Mouse (Mus musculus) kidney, postnatal 10 days (tissue): ENCODE results near the gene Ccndbp1.
"Not testable (repeated sequence)": the region's sequence is repeated elsewhere in the genome, so short reads cannot be mapped to it uniquely, and the experiment has no call there.

ENCODE experiments used
- DNase-seq: peaks from one replicate; pipeline ENCODE4 v3.0.0; 2021; ENCODE audit warnings: mixed read lengths

The Ccndbp1 gene

DNA sequence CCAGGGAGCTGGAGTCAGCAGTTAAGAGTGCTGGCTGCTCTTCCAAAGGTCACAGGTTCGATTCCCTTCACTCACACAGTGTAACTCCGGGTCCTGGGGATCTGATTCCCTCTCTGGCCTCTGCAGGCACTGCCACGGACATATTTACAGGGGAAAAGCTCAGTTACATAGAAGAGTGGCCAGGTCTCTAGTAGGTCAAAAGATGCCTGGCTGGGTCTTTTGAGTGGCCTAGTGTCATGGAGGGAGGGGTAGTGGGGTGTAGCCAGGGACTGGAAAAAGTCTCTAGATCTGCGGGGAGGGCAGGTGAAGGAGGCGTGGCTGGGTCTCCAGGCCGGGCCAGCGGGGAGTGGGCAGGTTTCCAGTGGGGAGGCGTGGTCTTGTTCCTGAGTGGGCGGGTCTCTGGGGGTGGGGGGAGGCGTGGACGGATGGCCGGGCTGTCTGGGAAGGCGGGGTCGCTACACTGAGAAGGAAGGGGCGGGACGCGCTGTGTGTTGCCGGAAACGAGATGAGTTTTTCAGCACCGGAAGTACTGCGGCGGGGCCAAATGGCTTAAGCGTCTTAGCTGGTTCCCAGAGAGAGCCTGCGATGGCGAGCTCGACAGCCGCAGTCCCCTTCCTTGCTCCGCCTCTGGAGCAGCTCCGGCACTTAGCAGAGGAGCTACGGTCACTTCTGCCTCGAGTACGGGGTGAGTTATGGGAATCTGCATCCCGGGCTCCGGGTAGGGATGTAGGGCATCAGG is at the start of gene Ccndbp1:
TSS of gene Ccndbp1 (plus strand) at position 479 of the 739 bp plus-strand sequence.
- peak; percentile 97 for DNase-seq

GRCm38 (mm10) chr2:120959363-120959762 is 48.8 kb upstream of the Ccndbp1 start:
- no peak for DNase-seq

DNA sequence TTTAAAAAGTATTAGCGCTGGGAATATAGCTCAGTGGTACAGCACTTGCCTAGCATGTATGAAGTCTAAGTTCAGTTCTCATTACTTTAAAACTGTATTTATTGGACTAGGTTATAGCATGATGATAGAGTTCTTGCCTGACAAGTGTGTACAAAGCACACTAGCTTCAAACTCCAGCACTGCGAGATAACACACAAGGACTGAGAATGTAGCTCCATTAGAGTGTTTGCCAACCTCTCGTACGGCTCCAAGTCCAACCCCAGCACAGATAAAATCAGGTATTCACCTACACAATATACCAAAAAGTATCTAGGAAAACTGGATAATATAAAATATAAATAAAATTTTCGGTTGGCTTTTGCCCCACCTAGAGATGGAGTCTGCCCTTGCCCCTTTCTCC is 48.4 kb upstream of the Ccndbp1 start:
- DNase-seq: no peak

DNA sequence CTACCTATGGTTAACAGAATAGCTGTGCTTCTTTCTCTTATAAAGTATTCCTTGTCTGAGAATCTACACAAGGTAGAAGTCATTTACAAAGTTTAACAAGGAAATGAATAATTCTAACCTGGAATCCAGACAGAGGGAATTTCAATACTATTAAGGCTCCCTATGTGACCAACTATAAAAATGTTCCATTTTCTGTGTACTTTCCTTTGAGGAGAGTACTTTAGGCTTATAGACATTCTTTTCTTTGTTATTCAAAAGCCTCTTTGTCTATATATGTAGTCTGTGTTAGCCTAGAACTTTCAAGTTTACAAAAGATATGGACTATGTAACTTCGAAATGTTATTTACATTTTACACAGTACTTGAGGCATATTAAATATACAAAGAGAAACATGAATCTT is 47.9 kb upstream of the Ccndbp1 start:
- no peak for DNase-seq

GRCm38 (mm10) chr2:120963110-120963509 is 45.1 kb upstream of the Ccndbp1 start:
- DNase-seq: no peak

DNA sequence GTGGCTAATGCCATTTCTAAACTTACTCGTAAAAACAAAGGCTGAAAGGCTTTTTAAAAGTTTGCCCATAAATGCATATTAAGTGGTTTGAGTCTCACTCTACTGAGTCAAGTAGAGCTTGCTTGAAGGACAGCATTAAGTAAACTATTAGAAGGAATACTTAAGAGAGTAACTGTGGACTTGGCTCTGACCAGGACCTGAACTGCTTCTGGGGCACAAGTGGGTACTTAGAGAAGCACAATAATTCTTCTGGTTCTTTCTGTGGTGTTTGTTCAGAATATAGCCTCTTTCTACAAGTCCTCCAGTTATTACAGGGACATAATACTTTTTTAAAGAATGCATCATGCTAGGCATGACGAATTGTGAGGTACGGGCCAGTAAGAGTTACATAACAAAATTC is 42.7 kb upstream of the Ccndbp1 start:
- no peak for DNase-seq

DNA sequence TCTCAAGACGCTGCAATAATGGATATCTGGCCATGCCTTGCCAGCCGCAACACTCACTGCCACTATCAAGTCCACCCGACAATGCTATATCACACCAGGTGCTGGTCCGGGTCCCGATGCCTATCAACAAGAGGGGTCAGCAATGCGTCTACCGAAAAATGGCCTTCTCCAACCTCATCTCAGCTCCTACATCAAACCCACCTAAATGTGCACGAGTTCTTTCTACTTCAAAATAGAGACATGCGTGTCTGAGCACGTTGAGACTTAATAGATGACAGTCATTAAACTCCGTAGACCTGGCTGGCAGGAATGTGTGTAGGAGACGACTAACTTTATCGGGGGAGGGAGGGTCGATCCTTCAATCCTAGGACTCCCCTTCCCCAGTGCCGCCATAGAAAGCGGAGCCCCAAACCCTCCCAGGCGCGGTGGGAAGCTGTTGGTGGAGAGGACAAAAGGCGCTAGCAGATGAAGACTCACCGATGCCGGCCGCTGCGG is 38.1 kb upstream of the Ccndbp1 start:
- peak; percentile 18 for DNase-seq

DNA sequence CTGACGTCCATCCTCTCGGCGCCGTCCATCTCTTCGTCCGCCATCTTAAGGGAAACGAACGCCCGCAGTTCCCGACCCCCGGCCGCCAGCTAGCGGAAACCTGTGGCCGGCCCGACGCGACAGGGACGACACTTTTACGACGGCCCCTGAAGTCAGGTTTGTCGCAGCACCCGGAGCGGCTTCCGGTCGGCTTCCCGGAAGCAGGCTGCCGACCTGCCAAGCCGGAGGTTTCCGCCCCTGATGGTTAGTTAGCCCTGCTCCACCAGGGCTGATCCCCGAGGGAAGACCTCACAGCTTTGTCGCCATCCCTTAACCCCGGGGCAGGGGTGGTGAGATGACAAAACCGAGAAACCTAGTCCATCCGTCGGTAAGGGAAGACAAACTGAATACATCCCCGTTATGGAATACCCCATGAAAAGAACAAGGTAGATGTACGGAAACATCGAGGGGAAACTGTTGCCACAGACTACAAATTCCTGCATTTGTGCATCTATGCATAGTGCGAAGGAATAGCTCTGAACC is 37.6 kb upstream of the Ccndbp1 start, which contains the start of gene Ubr1:
TSS of gene Ubr1 (minus strand) at position 157 of the 522 bp plus-strand sequence.
- peak; percentile 92 for DNase-seq

DNA sequence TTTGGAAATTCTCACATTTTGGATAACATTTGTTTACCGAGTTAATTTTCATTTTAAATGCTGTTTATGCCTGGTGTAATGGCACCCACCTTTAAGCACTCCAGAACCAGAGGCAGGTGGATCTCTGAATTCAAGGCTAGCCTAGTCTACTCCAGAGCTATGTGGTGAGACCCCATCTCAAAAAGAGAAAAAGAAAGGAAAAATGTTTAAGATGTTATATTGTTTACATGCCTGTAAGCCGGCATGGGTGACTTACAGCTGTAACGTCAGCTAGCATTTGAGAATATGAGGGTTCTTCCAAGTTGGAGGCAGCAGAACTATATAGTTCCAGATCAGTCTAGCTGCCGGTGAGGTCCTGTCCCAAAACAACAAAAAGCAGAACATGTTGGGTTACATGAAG is 36.4 kb upstream of the Ccndbp1 start:
- DNase-seq: no peak

- DNase-seq: not testable (repeated sequence)
Measured at GRCm38 (mm10) chr2:120972257-120972656, 35.9 kb upstream of the Ccndbp1 start.

- DNase-seq: peak; percentile 26
Measured at GRCm38 (mm10) chr2:120972964-120973363, 35.2 kb upstream of the Ccndbp1 start.

DNA sequence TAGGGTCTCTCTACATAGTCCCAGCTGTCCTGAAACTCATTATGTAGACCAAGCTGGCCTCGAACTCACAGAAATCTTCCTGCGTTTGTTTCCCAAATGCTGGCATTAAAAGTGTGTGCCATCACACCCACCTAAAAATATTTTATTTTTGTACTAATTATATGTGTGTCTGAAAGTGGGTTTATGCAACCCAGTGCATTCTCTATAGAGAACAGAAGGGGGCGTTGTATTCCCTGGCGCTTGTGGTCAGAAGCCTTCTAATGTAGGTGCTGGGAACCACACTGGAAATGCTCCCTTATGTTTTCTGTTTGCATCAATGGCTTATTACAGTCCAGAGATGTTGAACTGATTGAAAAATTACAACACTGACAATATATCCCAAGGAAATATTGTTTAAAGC is 31.9 kb upstream of the Ccndbp1 start:
- DNase-seq: no peak

DNA sequence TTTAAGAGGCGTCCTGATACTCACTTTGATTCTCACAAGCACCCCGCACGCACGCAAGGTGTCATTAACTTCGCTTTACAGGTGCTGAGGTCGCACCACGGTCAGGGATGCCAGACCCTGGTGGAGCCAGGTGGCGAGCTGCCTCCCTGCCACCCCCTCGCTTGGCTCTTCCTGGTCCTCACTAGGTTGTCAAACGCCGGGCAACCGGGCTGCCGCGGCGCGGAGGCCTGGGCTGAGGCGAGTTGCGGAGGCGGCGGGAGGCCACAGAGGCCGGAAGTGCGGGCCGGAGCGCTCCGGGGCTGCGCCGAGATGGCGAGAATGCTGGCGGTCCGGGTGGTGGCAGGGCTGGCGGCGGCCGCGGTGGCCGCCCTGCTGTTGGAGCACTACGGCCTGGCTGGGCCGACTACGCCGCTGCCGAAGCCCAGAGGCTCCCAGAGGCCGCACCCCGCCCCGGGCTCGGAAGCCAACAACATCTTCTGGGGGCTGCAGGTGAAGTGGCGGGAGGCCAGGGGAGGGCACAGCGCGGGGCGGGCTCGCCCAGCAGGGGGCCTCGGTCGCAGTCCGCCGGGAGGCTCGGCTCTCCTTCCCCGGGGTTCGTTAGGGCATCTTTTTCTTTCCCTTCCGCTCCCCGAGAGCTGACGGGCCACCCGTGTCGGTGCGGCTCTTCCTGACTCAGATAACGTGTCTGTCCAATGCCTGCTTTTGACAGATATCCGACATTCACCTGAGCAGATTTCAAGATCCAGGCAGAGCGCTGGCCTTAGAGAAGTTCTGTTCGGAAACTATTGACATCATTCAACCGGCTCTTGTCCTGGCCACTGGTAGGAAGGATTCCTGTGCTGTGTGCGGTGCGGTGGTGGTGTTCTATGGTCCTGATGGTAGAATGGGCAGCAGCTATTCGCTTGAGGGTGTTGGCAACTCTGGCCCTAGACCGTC is 30.9 kb upstream of the Ccndbp1 start, which contains the start of gene Tmem62:
TSS of gene Tmem62 (plus strand) at position 28 of the 936 bp plus-strand sequence.
- peak; percentile 79 for DNase-seq

- no peak for DNase-seq
Measured at GRCm38 (mm10) chr2:120977926-120978692, 30.1 kb upstream of the Ccndbp1 start.

DNA sequence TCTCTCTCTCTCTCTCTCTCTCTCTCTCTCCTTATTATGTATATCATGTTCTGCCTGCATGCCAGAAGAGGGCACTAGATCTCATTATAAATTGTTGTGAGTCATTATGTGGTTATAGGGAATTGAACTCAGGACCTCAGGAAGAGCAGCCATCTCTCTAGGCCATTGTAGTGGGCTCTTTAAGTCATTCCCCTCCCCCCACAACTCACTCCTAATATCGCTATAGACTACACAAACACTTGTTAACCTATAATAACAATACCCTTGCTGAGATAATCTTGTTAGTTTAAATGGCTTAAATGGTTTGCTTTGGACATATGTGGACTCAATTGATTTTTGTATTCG is 29.5 kb upstream of the Ccndbp1 start:
- DNase-seq: no peak

DNA sequence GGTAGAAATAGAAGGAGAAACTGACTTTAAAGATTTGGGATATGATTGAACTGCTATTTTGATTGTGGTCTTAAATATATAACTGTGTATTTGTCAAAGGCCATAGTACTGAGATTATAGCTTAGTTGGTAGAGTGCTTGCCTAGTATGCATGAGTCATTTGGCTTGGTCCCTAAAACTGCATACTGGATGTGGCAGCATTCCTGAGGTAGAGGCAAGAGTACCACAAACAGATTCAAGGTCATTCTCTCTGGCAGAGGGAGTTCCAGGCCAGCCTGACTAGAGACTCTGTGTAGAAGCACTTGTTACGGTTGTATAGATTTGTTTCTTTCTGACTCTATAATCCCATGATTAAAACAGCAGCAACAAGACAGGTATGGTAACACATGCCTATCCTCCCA is 28.4 kb upstream of the Ccndbp1 start:
- no peak for DNase-seq

- no peak for DNase-seq
Measured at GRCm38 (mm10) chr2:120980861-120981260, 27.3 kb upstream of the Ccndbp1 start.

DNA sequence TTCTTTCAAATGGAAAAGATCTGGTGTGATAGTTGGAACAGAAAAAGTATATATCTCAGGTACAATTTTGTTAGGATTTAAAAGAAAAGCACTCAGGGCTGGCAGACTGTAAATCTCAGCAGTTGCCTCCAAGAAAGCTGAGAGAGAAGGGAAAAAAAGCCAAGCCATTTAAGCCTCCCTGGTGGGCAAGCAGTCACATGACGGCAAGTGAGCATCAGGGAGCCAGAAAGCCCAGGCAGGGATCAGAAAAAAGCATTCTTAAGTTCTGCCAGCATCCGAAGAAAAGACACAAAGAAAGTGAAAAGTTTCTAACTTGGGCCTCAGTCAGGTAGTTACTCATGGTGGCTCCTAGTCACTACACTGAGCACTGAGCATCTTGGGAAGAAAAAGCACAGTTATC is 24.6 kb upstream of the Ccndbp1 start:
- DNase-seq: no peak

GRCm38 (mm10) chr2:120985241-120985640 is 23.0 kb upstream of the Ccndbp1 start:
- DNase-seq: no peak

DNA sequence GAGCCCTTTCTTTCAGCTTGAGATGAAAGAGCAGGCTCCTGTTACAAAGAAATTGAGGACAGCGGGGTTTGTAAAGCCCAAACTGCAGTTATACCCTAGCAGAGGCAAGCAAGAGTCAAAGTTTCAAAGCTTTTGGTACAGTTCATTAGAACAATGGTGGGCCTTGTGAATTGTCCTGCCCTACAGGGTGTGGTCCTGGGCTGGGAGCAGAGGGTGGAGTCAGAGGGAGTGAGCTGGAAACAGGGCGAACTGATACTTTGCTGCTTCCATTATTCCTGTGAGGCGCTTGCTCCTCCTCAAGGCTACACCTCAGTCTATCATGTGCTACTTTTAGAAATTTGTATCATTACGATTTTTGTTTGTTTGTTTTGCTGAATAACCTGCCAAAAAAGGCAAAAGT is 17.0 kb upstream of the Ccndbp1 start:
- DNase-seq: no peak

DNA sequence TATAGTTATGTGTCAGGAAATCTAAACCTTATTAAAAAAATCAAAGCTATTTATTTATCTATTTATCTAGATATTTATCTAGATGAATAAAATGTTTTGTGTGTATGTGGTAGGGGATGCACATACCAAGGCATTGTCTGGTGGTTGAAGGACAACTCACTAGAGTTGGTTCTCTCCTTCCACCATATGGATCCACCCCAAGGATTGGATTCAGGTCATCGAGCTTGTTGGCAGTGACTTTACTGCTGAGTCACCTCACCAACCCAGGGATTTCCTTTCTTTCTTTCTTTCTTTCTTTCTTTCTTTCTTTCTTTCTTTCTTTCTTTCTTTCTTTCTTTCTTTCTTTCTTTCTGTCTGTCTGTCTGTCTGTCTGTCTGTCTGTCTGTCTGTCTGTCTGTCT is 11.6 kb upstream of the Ccndbp1 start:
- DNase-seq: not testable (repeated sequence)

DNA sequence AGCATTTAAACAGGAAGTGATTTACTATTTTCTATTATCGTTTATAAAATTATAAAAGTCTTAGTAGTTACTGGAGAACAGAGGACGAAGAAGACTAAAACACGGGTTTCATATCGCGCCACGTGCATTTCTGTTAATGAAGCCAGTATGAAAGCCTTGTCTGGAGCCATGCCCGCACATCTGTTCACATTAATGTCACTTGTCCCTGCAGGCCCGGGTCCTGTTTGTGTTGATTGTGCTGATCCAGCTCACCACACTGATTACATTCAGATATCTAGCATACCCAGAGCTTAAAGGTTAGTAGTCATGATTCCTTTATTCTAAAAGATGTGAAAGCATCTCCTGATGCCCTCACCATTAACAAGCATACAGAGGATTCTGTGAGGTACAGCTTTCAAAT is 9.3 kb upstream of the Ccndbp1 start:
- no peak for DNase-seq

DNA sequence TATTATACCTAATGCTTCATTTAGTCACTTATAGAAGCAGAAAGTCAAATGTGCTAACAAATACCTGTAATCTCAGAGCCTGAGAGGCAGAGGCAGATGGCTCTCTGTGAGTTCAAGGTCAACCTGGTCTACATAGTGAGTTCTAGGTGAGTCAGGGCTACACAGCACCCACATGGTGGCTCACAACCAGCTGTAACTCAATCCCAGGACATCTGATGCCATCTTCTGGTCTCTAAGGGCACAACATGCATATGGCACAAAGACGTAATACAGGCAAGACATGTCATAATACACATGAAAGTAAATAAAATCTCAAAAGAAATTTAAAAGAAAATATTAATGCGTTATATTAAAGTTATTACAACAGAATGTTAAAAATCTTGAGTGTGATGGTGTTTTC is 4.6 kb upstream of the Ccndbp1 start:
- no peak for DNase-seq
